Mouse (Mus musculus) thymus, postnatal 4 days (tissue): Measurements from ENCODE around the gene Ampd1.
A peak's percentile ranks its signal among the peaks of the same experiment; 100 is the strongest.

Source experiments
- DNase-seq: peaks from one replicate; pipeline ENCODE4 v3.0.0; 2021

The Ampd1 gene

GRCm38 (mm10) chr3:103102454-103103390 is 28.9 kb downstream of the Ampd1 start, which contains the start of gene Dennd2c:
Gene Dennd2c (plus strand): TSS chr3:103102604.
- peak; percentile 96 for DNase-seq

GRCm38 (mm10) chr3:103107565-103108240 is 33.9 kb downstream of the Ampd1 start:
- no peak for DNase-seq

- no peak for DNase-seq
Measured at GRCm38 (mm10) chr3:103112216-103112615, 38.4 kb downstream of the Ampd1 start.

GRCm38 (mm10) chr3:103123636-103124035 is 49.8 kb downstream of the Ampd1 start:
- no peak for DNase-seq

- DNase-seq = no peak
Measured at GRCm38 (mm10) chr3:103126138-103126537, 52.3 kb downstream of the Ampd1 start.

- no peak for DNase-seq
Measured at GRCm38 (mm10) chr3:103127177-103127576, 53.4 kb downstream of the Ampd1 start.

GRCm38 (mm10) chr3:103127721-103128120 is 53.9 kb downstream of the Ampd1 start:
- no peak for DNase-seq

- no peak for DNase-seq
Measured at GRCm38 (mm10) chr3:103128251-103128650, 54.4 kb downstream of the Ampd1 start.

- DNase-seq = no peak
Measured at GRCm38 (mm10) chr3:103129367-103130159, 55.7 kb downstream of the Ampd1 start.

GRCm38 (mm10) chr3:103130236-103130751 is 56.5 kb downstream of the Ampd1 start:
- DNase-seq = peak; percentile 23

GRCm38 (mm10) chr3:103133098-103133497 is 59.3 kb downstream of the Ampd1 start:
- no peak for DNase-seq

GRCm38 (mm10) chr3:103136414-103137077 is 62.7 kb downstream of the Ampd1 start:
- no peak for DNase-seq

GRCm38 (mm10) chr3:103139047-103139446 is 65.2 kb downstream of the Ampd1 start:
- no peak for DNase-seq

- DNase-seq = peak; percentile 43
Measured at GRCm38 (mm10) chr3:103140095-103140838, 66.5 kb downstream of the Ampd1 start.

GRCm38 (mm10) chr3:103141287-103141686 is 67.5 kb downstream of the Ampd1 start:
- DNase-seq = no peak

- DNase-seq = no peak
Measured at GRCm38 (mm10) chr3:103142366-103142765, 68.6 kb downstream of the Ampd1 start.

GRCm38 (mm10) chr3:103145336-103145735 is 71.5 kb downstream of the Ampd1 start:
- no peak for DNase-seq

GRCm38 (mm10) chr3:103145791-103146190 is 72.0 kb downstream of the Ampd1 start:
- DNase-seq = no peak

GRCm38 (mm10) chr3:103146330-103147166 is 72.7 kb downstream of the Ampd1 start:
- DNase-seq = no peak

GRCm38 (mm10) chr3:103147775-103148174 is 74.0 kb downstream of the Ampd1 start:
- no peak for DNase-seq

- peak; percentile 53 for DNase-seq
Measured at GRCm38 (mm10) chr3:103148941-103149340, 75.1 kb downstream of the Ampd1 start.
